Mouse (Mus musculus): ENCODE results near the gene Cyp4a12b.
"Not testable (repeated sequence)": the region's sequence is repeated elsewhere in the genome, so short reads cannot be mapped to it uniquely, and the experiment has no call there.

- TF ChIP-seq CTCF (IDR thresholded peaks at IDR 0.05; ENCODE audit: control insufficient read depth, insufficient read depth, insufficient read length); CEBPB (IDR thresholded peaks at IDR 0.05; ENCODE audit: low read depth); USF1 (IDR thresholded peaks at IDR 0.05; ENCODE audit: low read depth); MAX (IDR thresholded peaks at IDR 0.05): not testable (repeated sequence)
Measured at GRCm38 (mm10) chr4:115476051-115476450, 64.6 kb downstream of the Cyp4a12b start.
